Mouse (Mus musculus) midbrain, embryonic 10.5 days (tissue): ENCODE results near the gene Trim52. TPM values are rescaled to one million over a fixed set of nuclear protein-coding genes. Genes with fewer than 3 reads are reported as not detected.

Experiments used
- DNase-seq: peaks from one replicate; pipeline ENCODE4 v3.0.0-alpha.2; 2017; ENCODE audit warnings: low spot score
- H3K27ac ChIP-seq: fragments of 300-500 bp; sonication (generic); replicated peaks from 2 replicates; pipeline ENCODE4 v1.5.1; 2016; ENCODE audit warnings: mild to moderate bottlenecking
- H3K27me3 ChIP-seq: fragments of 300-500 bp; sonication (generic); 2 replicates; pipeline ENCODE4 v1.6.1; 2016; ENCODE audit warnings: low read depth, mild to moderate bottlenecking; ENCODE audit not compliant: poor library complexity, severe bottlenecking
- H3K36me3 ChIP-seq: fragments of 300-500 bp; sonication (generic); 2 replicates; pipeline ENCODE4 v1.6.1; 2016; ENCODE audit warnings: mild to moderate bottlenecking, moderate library complexity
- H3K4me1 ChIP-seq: fragments of 300-500 bp; sonication (generic); 2 replicates; pipeline ENCODE4 v1.6.1; 2016
- H3K4me3 ChIP-seq: fragments of 300-500 bp; sonication (generic); 2 replicates; pipeline ENCODE4 v1.5.1; 2016; ENCODE audit warnings: mild to moderate bottlenecking, moderate library complexity
- H3K9me3 ChIP-seq: fragments of 300-500 bp; sonication (generic); replicated peaks from 2 replicates; pipeline ENCODE4 v1.6.1; 2016; ENCODE audit warnings: mild to moderate bottlenecking
- WGBS: fragments of 180-500 bp; shearing (Covaris S2); methylation state at CpG from one replicate; pipeline ENCODE4 v1.1.7; 2016; 5-methylcytosine and 5-hydroxymethylcytosine counted together
- polyA plus RNA-seq: library from polyadenylated mRNA; unstranded; fragments of >200 nt; fragmentation: Nextera tagmentation; extraction: Ambion mirVana; gene quantifications from 2 replicates; pipeline ENCODE4 v1.2.1, GENCODE M21; 2016

Gene Trim52
- polyA plus RNA-seq = not detected in 2 replicates

- Histone ChIP-seq H3K27ac (no peak within 1 kb of the TSS), H3K36me3 (no peaks in the 10 kb centered on the region), H3K4me3 (no peak within 1 kb of the TSS), H3K27me3 (no peaks in the 10 kb centered on the region), H3K9me3 (peaks cover 14% of the 10 kb centered on the region), H3K4me1 (no peaks in the 10 kb centered on the region)
- 96% methylated on average over 21 of the region's 21 CpGs for WGBS
- no peak for DNase-seq
These were observed at the start of gene Trim52 for GRCm38 (mm10) chr14:106105980-106106379. Trim52 (plus strand) TSS chr14:106106198.

GRCm38 (mm10) chr14:106072608-106073007 lies 33.4 kb upstream of the Trim52 start:
- no peak for DNase-seq
- no peak overlapping the region for H3K27ac ChIP-seq
- WGBS = 84% methylated on average over 1 of the region's 1 CpGs

GRCm38 (mm10) chr14:106075181-106076064 lies 30.6 kb upstream of the Trim52 start:
- H3K9me3 ChIP-seq = no peaks in the 10 kb centered on the region
- H3K27me3 ChIP-seq = no peaks in the 10 kb centered on the region
- H3K4me1 ChIP-seq = no peaks in the 10 kb centered on the region
- H3K27ac ChIP-seq = no peak overlapping the region
- no peak overlapping the region for H3K4me3 ChIP-seq
- 88% methylated on average over 3 of the region's 3 CpGs for WGBS
- DNase-seq = no peak
- H3K36me3 ChIP-seq = no peaks in the 10 kb centered on the region

More at GRCm38 (mm10) chr14:106072608-106073007, 33.4 kb upstream of the Trim52 start:
- Histone ChIP-seq H3K27me3 (no peaks in the 10 kb centered on the region), H3K4me1 (no peaks in the 10 kb centered on the region), H3K4me3 (no peak overlapping the region), H3K36me3 (no peaks in the 10 kb centered on the region), H3K9me3 (no peaks in the 10 kb centered on the region)

- no peak overlapping the region for H3K27ac ChIP-seq
- H3K4me1 ChIP-seq = no peaks in the 10 kb centered on the region
- H3K4me3 ChIP-seq = no peak overlapping the region
- no peaks in the 10 kb centered on the region for H3K9me3 ChIP-seq
- H3K36me3 ChIP-seq = no peaks in the 10 kb centered on the region
- DNase-seq = no peak
- WGBS = 91% methylated on average over 13 of the region's 13 CpGs
- no peaks in the 10 kb centered on the region for H3K27me3 ChIP-seq
These were observed 17.4 kb upstream of the Trim52 start for GRCm38 (mm10) chr14:106088480-106089037.

- no peaks in the 10 kb centered on the region for H3K36me3 ChIP-seq
- H3K4me1 ChIP-seq = no peaks in the 10 kb centered on the region
- no peaks in the 10 kb centered on the region for H3K27me3 ChIP-seq
- H3K9me3 ChIP-seq = no peaks in the 10 kb centered on the region
- WGBS = 88% methylated on average over 4 of the region's 4 CpGs
- no peak overlapping the region for H3K27ac ChIP-seq
- DNase-seq = no peak
- no peak overlapping the region for H3K4me3 ChIP-seq
These were observed 9.2 kb upstream of the Trim52 start for GRCm38 (mm10) chr14:106096816-106097215.

GRCm38 (mm10) chr14:106100858-106101257 lies 5.1 kb upstream of the Trim52 start:
- no peak overlapping the region for H3K4me3 ChIP-seq
- peaks cover 1% of the 10 kb centered on the region for H3K9me3 ChIP-seq
- no peaks in the 10 kb centered on the region for H3K27me3 ChIP-seq
- H3K36me3 ChIP-seq = no peaks in the 10 kb centered on the region
- 92% methylated on average over 14 of the region's 14 CpGs for WGBS
- no peak overlapping the region for H3K27ac ChIP-seq
- no peaks in the 10 kb centered on the region for H3K4me1 ChIP-seq
- no peak for DNase-seq

- no peak for DNase-seq
- 98% methylated on average over 22 of the region's 22 CpGs for WGBS
- H3K4me3 ChIP-seq = no peak overlapping the region
- H3K9me3 ChIP-seq = peaks cover 14% of the 10 kb centered on the region
- no peak overlapping the region for H3K27ac ChIP-seq
- no peaks in the 10 kb centered on the region for H3K36me3 ChIP-seq
- H3K4me1 ChIP-seq = no peaks in the 10 kb centered on the region
- no peaks in the 10 kb centered on the region for H3K27me3 ChIP-seq
These were observed 427 bp downstream of the Trim52 start for GRCm38 (mm10) chr14:106106425-106106824.

- Histone ChIP-seq H3K9me3 (no peaks in the 10 kb centered on the region), H3K36me3 (no peaks in the 10 kb centered on the region), H3K27me3 (no peaks in the 10 kb centered on the region), H3K27ac (no peak overlapping the region), H3K4me1 (no peaks in the 10 kb centered on the region), H3K4me3 (no peak overlapping the region)
- 88% methylated on average over 2 of the region's 2 CpGs for WGBS
- DNase-seq = no peak
These were observed 13.4 kb downstream of the Trim52 start for GRCm38 (mm10) chr14:106119371-106119770.

GRCm38 (mm10) chr14:106136272-106136671 lies 30.3 kb downstream of the Trim52 start:
- Histone ChIP-seq H3K27me3 (no peaks in the 10 kb centered on the region), H3K36me3 (no peaks in the 10 kb centered on the region), H3K4me1 (no peaks in the 10 kb centered on the region), H3K4me3 (no peak overlapping the region), H3K27ac (no peak overlapping the region), H3K9me3 (no peaks in the 10 kb centered on the region; the same call in 1 of the 2 replicates)
- no peak for DNase-seq

GRCm38 (mm10) chr14:106151188-106151587 lies 45.2 kb downstream of the Trim52 start:
- H3K27me3 ChIP-seq = no peaks in the 10 kb centered on the region
- no peak overlapping the region for H3K4me3 ChIP-seq
- no peaks in the 10 kb centered on the region for H3K9me3 ChIP-seq
- H3K4me1 ChIP-seq = no peaks in the 10 kb centered on the region
- WGBS = 85% methylated on average over 2 of the region's 2 CpGs
- H3K36me3 ChIP-seq = no peaks in the 10 kb centered on the region
- no peak for DNase-seq
- no peak overlapping the region for H3K27ac ChIP-seq

- WGBS = 92% methylated on average over 7 of the region's 7 CpGs
- H3K4me1 ChIP-seq = no peaks in the 10 kb centered on the region
- no peaks in the 10 kb centered on the region for H3K36me3 ChIP-seq
- no peaks in the 10 kb centered on the region for H3K27me3 ChIP-seq
- H3K4me3 ChIP-seq = no peak overlapping the region
- DNase-seq = no peak
- H3K9me3 ChIP-seq = no peaks in the 10 kb centered on the region
- H3K27ac ChIP-seq = no peak overlapping the region
These were observed 49.0 kb downstream of the Trim52 start for GRCm38 (mm10) chr14:106154879-106155576.

- H3K4me3 ChIP-seq = no peak overlapping the region
- WGBS = 97% methylated on average over 1 of the region's 1 CpGs
These were observed 50.5 kb downstream of the Trim52 start for GRCm38 (mm10) chr14:106156533-106156932.

GRCm38 (mm10) chr14:106162331-106162730 lies 56.3 kb downstream of the Trim52 start:
- WGBS = 37% methylated on average over 3 of the region's 3 CpGs
- no peak overlapping the region for H3K27ac ChIP-seq
- no peak for DNase-seq
- H3K4me3 ChIP-seq = no peak overlapping the region
- H3K36me3 ChIP-seq = no peaks in the 10 kb centered on the region
- H3K27me3 ChIP-seq = no peaks in the 10 kb centered on the region
- peaks cover 2% of the 10 kb centered on the region; the same call in 1 of the 2 replicates for H3K4me1 ChIP-seq
- no peaks in the 10 kb centered on the region for H3K9me3 ChIP-seq

More at GRCm38 (mm10) chr14:106156533-106156932, 50.5 kb downstream of the Trim52 start:
- no peaks in the 10 kb centered on the region for H3K27me3 ChIP-seq
- no peak overlapping the region for H3K27ac ChIP-seq
- DNase-seq = no peak
- H3K9me3 ChIP-seq = no peaks in the 10 kb centered on the region
- no peaks in the 10 kb centered on the region for H3K4me1 ChIP-seq
- H3K36me3 ChIP-seq = no peaks in the 10 kb centered on the region
